Mouse (Mus musculus) liver, embryonic 16.5 days (tissue): ENCODE measurements at regions not wholly inside any gene's neighbourhood (a gene's known extent, or its start where the extent isn't known, plus 50 kb on each side); places are given as distances from the start of the nearest gene placed in this dataset.

Source experiments
- ATAC-seq: fragments of 200-750 bp; cut with Nextera tagmentation; 2 replicates; pipeline ENCODE4 v1.8.0; 2017; ENCODE audit warnings: low read depth, mild to moderate bottlenecking, moderate number of reproducible peaks, moderate library complexity
- H3K27ac ChIP-seq: fragments of 300-500 bp; sonication (generic); 2 replicates; pipeline ENCODE4 v1.5.1; 2014; ENCODE audit warnings: mild to moderate bottlenecking, low read length
- H3K27me3 ChIP-seq: fragments of 300-500 bp; sonication (generic); 2 replicates; pipeline ENCODE4 v1.6.1; 2014; ENCODE audit warnings: low read depth, low read length, mixed read lengths; ENCODE audit not compliant: control insufficient read depth, insufficient read depth
- H3K36me3 ChIP-seq: fragments of 300-500 bp; sonication (generic); 2 replicates; pipeline ENCODE4 v1.6.1; 2014; ENCODE audit warnings: mild to moderate bottlenecking; ENCODE audit not compliant: control insufficient read depth, insufficient read depth
- H3K4me1 ChIP-seq: fragments of 300-500 bp; sonication (generic); 2 replicates; pipeline ENCODE4 v1.6.1; 2014; ENCODE audit warnings: low read depth, low read length, mixed read lengths; ENCODE audit not compliant: control insufficient read depth
- H3K4me2 ChIP-seq: fragments of 300-500 bp; sonication (generic); 2 replicates; pipeline ENCODE4 v1.6.1; 2014; ENCODE audit warnings: low read depth, low read length, mixed read lengths
- H3K4me3 ChIP-seq: fragments of 300-500 bp; sonication (generic); 2 replicates; pipeline ENCODE4 v1.5.1; 2014; ENCODE audit warnings: low read depth, mild to moderate bottlenecking, low read length
- H3K9ac ChIP-seq: fragments of 300-500 bp; sonication (generic); 2 replicates; pipeline ENCODE4 v1.6.1; 2014; ENCODE audit warnings: low read depth, low read length
- H3K9me3 ChIP-seq: fragments of 300-500 bp; sonication (generic); replicated peaks from 2 replicates; pipeline ENCODE4 v1.6.1; 2016; ENCODE audit warnings: low read length; ENCODE audit not compliant: control insufficient read depth
- WGBS: fragments of 180-500 bp; shearing (Covaris S2); extraction: QIAGEN DNeasy Blood & Tissue Kit; methylation state at CpG from one replicate; pipeline ENCODE4 v1.1.7; 2014; ENCODE audit not compliant: insufficient replicate concordance; 5-methylcytosine and 5-hydroxymethylcytosine counted together

- ATAC-seq: no peak
- Histone ChIP-seq H3K4me2 (no peak overlapping the region), H3K4me3 (no peak overlapping the region), H3K4me1 (no peaks in the 10 kb centered on the region), H3K27me3 (no peaks in the 10 kb centered on the region), H3K9ac (no peak overlapping the region), H3K27ac (no peak overlapping the region), H3K9me3 (no peaks in the 10 kb centered on the region), H3K36me3 (no peaks in the 10 kb centered on the region)
- 65% methylated on average over 8 of the region's 8 CpGs for WGBS
Measured at GRCm38 (mm10) chr7:36829710-36830109, 131.8 kb downstream of the Tshz3 start.

- H3K4me2 ChIP-seq: no peak overlapping the region
- no peaks in the 10 kb centered on the region for H3K36me3 ChIP-seq
- H3K4me1 ChIP-seq: no peaks in the 10 kb centered on the region
- no peak overlapping the region for H3K9ac ChIP-seq
- H3K4me3 ChIP-seq: no peak overlapping the region
- no peak for ATAC-seq
- no peaks in the 10 kb centered on the region for H3K9me3 ChIP-seq
- H3K27me3 ChIP-seq: no peaks in the 10 kb centered on the region
- H3K27ac ChIP-seq: no peak overlapping the region
- WGBS: 53% methylated on average over 2 of the region's 2 CpGs
Measured at GRCm38 (mm10) chr7:36830155-36830554, 132.2 kb downstream of the Tshz3 start.

GRCm38 (mm10) chr7:36848279-36848678 lies 150.4 kb downstream of the Tshz3 start:
- no peak overlapping the region for H3K9ac ChIP-seq
- WGBS: 50% methylated on average over 2 of the region's 2 CpGs
- no peaks in the 10 kb centered on the region for H3K27me3 ChIP-seq
- H3K36me3 ChIP-seq: no peaks in the 10 kb centered on the region
- no peaks in the 10 kb centered on the region for H3K4me1 ChIP-seq
- no peak overlapping the region for H3K27ac ChIP-seq
- H3K4me2 ChIP-seq: no peak overlapping the region
- H3K9me3 ChIP-seq: no peaks in the 10 kb centered on the region
- H3K4me3 ChIP-seq: no peak overlapping the region
- ATAC-seq: no peak

GRCm38 (mm10) chr7:36851275-36851889 lies 153.5 kb downstream of the Tshz3 start:
- no peaks in the 10 kb centered on the region for H3K27me3 ChIP-seq
- ATAC-seq: peak; percentile 24; the same call in 1 of the 2 replicates
- no peaks in the 10 kb centered on the region for H3K4me1 ChIP-seq
- H3K4me2 ChIP-seq: no peak overlapping the region
- H3K9me3 ChIP-seq: no peaks in the 10 kb centered on the region
- H3K4me3 ChIP-seq: no peak overlapping the region
- WGBS: 38% methylated on average over 4 of the region's 4 CpGs
- no peak overlapping the region for H3K27ac ChIP-seq
- H3K9ac ChIP-seq: no peak overlapping the region
- no peaks in the 10 kb centered on the region for H3K36me3 ChIP-seq

GRCm38 (mm10) chr7:36854308-36854707 lies 156.4 kb downstream of the Tshz3 start:
- Histone ChIP-seq H3K4me1 (no peaks in the 10 kb centered on the region), H3K27ac (no peak overlapping the region), H3K4me3 (no peak overlapping the region), H3K4me2 (no peak overlapping the region), H3K27me3 (no peaks in the 10 kb centered on the region), H3K9me3 (no peaks in the 10 kb centered on the region), H3K36me3 (no peaks in the 10 kb centered on the region), H3K9ac (no peak overlapping the region)
- ATAC-seq: no peak

GRCm38 (mm10) chr7:36859428-36859827 lies 161.5 kb downstream of the Tshz3 start:
- no peak overlapping the region for H3K9ac ChIP-seq
- no peaks in the 10 kb centered on the region for H3K4me1 ChIP-seq
- WGBS: 73% methylated on average over 7 of the region's 7 CpGs
- H3K9me3 ChIP-seq: no peaks in the 10 kb centered on the region
- H3K4me2 ChIP-seq: no peak overlapping the region
- H3K27me3 ChIP-seq: no peaks in the 10 kb centered on the region
- no peak overlapping the region for H3K27ac ChIP-seq
- no peaks in the 10 kb centered on the region for H3K36me3 ChIP-seq
- H3K4me3 ChIP-seq: no peak overlapping the region
- ATAC-seq: no peak

GRCm38 (mm10) chr7:36862481-36862880 lies 164.6 kb downstream of the Tshz3 start:
- no peak for ATAC-seq
- no peaks in the 10 kb centered on the region for H3K36me3 ChIP-seq
- H3K4me1 ChIP-seq: no peaks in the 10 kb centered on the region
- no peak overlapping the region for H3K27ac ChIP-seq
- H3K9ac ChIP-seq: no peak overlapping the region
- no peak overlapping the region for H3K4me3 ChIP-seq
- WGBS: 63% methylated on average over 7 of the region's 7 CpGs
- H3K9me3 ChIP-seq: no peaks in the 10 kb centered on the region
- H3K4me2 ChIP-seq: no peak overlapping the region
- no peaks in the 10 kb centered on the region for H3K27me3 ChIP-seq

- 58% methylated on average over 5 of the region's 5 CpGs for WGBS
- H3K4me2 ChIP-seq: no peak overlapping the region
- no peak overlapping the region for H3K4me3 ChIP-seq
- no peaks in the 10 kb centered on the region for H3K9me3 ChIP-seq
- H3K9ac ChIP-seq: no peak overlapping the region
- no peaks in the 10 kb centered on the region for H3K4me1 ChIP-seq
- no peaks in the 10 kb centered on the region for H3K27me3 ChIP-seq
- H3K36me3 ChIP-seq: no peaks in the 10 kb centered on the region
- no peak for ATAC-seq
- no peak overlapping the region for H3K27ac ChIP-seq
Measured at GRCm38 (mm10) chr7:36863745-36864144, 165.8 kb downstream of the Tshz3 start.

- H3K27ac ChIP-seq: no peak overlapping the region
- no peaks in the 10 kb centered on the region for H3K36me3 ChIP-seq
- H3K9me3 ChIP-seq: no peaks in the 10 kb centered on the region
- WGBS: 48% methylated on average over 4 of the region's 4 CpGs
- H3K4me1 ChIP-seq: no peaks in the 10 kb centered on the region
- no peak overlapping the region for H3K9ac ChIP-seq
- ATAC-seq: no peak
- H3K4me2 ChIP-seq: no peak overlapping the region
- no peaks in the 10 kb centered on the region for H3K27me3 ChIP-seq
- no peak overlapping the region for H3K4me3 ChIP-seq
Measured at GRCm38 (mm10) chr7:36864675-36865074, 166.8 kb downstream of the Tshz3 start.
